Mouse (Mus musculus): ENCODE results near the gene Crabp1.

Gene Crabp1

GRCm38 (mm10) chr9:54821442-54822100 is 57.0 kb downstream of the Crabp1 start:
- in situ Hi-C loops (cut with MboI; ENCODE audit: low pct_unique_long_range_greater_than_20kb in 1 of 2, low sequenced_read_pairs in 2 of 2, unreplicated experiment in 1 of 2): no loop called here
